Mouse (Mus musculus) urinary bladder, adult 2 months (tissue): ENCODE data around the gene Zfp599. TPM values are rescaled to one million over a fixed set of nuclear protein-coding genes. Genes with fewer than 3 reads are reported as not detected.
"Not testable (repeated sequence)": the region's sequence is repeated elsewhere in the genome, so short reads cannot be mapped to it uniquely, and the experiment has no call there.

Source experiments
- DNase-seq: peaks from one replicate; pipeline ENCODE4 v3.0.0; 2022; ENCODE audit warnings: low spot score
- polyA plus RNA-seq: library from polyadenylated mRNA; depleted of rRNA; stranded (reverse); fragments of >200 nt; gene quantifications from 2 replicates; pipeline ENCODE4 v1.2.3, GENCODE M21; 2012; rRNA removed

Gene Zfp599
- 0.26 and 0.34 TPM in 2 replicates for polyA plus RNA-seq

GRCm38 (mm10) chr9:22259184-22260091 lies at the start of gene Zfp599:
TSS of gene Zfp599 (minus strand) at chr9:22259895.
- peak; percentile 44 for DNase-seq

GRCm38 (mm10) chr9:22307920-22308262 lies 48.2 kb upstream of the Zfp599 start:
- DNase-seq: not testable (repeated sequence)

DNA sequence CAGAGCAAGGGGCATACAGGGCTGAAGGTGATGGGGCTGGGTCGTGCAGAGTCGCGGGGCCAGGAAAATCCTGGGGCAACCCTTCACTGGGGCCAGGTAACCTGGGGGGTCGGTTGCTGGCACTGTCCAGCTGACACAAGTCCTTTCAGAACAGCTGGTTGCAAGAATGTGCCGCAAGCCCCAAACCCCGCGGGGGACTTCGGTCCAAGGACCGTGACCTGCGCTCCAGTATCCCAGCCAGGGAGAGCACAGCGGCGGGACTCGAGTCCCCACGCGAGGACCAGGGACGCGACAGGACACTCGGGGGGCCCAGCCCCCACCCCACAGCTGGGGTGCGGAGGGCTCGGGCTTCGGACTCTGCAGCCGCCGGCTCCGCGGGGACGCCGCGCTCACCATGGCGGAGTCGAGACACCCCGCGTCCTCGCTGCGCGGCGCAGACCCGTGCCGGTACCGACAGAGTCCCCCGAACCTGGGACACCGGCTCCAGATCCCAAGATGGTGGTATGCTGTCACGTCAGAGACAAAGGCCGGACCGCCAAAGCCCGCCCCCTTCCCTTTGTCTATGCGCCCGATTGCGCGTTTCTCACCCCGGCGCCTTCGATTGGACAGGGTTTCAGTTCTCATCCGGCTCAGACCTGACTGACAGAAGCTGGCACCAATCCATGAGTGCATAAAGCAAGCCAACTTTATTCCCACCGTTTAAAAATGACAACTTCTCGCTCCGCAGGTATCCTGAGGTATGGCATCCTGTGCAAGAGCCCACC lies 47.6 kb upstream of the Zfp599 start, which contains the start of gene Zfp810:
TSS of gene Zfp810 (minus strand) at position 493 of the 764 bp plus-strand sequence.
- peak; percentile 70 for DNase-seq

DNA sequence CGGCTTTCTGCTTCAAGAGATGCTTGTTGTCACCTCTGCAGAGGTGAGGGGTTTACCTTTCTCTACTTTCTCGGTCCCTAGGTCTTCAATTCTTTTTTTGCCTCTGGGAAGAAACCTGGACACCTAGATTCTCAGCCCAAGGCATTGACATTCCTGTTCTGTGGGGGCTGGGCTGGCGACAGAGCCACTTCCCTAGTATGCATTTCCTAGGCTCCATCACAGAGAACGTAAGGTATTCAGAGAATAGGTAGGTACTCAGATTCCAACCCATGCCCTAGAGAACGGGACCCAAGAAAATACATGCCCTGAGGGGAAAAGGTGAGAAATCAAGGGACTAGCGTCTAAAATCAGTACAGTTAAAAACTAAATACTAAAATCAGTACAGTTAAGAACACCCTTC lies 47.0 kb upstream of the Zfp599 start:
- DNase-seq: no peak

GRCm38 (mm10) chr9:22302199-22302598 lies 42.5 kb upstream of the Zfp599 start:
- DNase-seq: no peak

DNA sequence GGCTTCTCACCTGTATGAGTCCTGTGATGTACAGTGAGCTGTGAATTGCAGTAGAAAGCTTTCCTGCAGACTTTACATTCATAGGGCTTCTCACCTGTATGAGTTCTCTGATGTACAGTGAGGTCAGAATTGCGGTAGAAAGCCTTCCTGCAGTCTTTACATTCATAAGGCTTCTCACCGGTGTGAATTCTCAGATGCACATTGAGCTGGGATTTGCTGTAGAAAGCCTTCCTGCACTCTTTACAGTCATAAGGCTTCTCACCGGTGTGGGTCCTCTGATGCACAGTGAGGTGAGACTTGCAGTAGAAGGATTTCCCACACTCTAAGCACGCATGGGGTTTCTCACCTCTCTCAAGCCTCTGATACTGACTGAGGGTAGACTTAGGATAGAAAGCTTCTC lies 19.0 kb upstream of the Zfp599 start:
- no peak for DNase-seq

GRCm38 (mm10) chr9:22268886-22269285 lies 9.2 kb upstream of the Zfp599 start:
- no peak for DNase-seq

DNA sequence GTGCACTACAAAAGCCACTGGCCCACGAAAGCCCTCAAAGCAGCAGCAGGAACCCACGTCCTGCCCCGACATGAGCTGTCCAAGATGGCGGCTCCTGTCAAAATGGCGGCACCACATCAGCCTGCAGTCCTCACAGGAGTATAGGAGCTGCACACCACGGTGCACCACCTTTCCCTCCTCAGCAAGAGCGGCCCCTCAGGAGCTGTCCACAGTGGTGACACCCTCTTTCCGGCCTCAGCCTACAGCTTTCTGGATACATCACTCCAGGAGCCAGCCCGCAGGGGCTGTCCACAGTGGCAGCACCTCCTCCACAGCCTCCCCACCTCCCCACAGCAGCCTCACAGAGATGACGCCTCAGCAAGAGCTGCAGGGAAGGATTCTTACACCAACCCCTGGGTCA lies 2.9 kb upstream of the Zfp599 start:
- no peak for DNase-seq

DNA sequence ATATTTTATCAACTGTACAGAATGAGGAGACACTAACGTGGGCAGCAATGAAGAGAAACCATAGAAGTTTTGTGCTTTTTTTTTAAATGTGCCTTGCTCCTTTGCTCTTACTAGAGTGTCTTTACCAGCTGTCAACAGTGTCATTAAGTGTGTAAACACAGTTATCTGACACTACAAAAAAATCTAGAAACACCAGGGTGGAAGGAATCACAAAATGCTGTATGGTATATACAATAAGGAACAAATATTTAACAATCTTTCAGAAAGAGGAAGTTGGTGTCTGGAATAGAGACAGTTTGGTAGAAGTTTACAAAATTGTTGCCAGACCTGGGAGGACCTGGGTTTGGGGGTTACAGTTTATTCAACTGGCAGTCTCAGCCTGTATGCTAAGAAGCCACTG lies 1.9 kb upstream of the Zfp599 start:
- DNase-seq: no peak

DNA sequence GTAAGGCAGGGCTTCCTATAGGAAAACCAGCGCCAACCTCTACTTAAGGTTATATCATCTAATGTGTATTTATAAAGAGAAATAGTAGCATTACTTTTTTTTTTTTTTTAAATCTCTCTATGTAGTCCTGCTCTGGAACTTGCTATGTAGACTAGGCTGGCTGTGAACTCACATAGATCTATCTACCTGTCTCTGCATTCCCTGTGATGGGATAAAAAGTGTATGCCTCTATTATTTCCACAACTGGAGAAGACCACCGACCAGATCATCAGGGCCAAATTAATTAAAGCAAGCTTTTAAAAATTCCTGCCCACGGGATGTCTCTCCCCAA lies 362 bp upstream of the Zfp599 start:
- no peak for DNase-seq

DNA sequence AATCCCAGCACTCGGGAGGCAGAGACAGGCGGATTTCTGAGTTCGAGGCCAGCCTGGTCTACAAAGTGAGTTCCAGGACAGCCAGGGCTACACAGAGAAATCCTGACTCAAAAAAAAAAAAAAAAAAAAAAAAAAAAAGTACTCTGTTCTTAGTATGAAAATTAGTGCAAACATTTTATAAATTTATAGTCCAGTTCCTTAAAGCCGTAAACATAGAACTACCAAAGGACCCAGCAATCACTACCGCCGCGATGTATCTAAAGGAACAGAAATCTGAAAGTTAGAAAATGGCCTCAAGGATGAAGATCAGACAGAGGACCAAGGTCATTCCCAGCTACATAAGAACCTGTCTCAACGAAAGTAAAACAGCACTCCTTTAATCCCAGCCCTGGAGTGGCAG lies 911 bp downstream of the Zfp599 start:
- DNase-seq: no peak

- DNase-seq: no peak
Measured at GRCm38 (mm10) chr9:22256579-22256978, 3.1 kb downstream of the Zfp599 start.

- DNase-seq: no peak
Measured at GRCm38 (mm10) chr9:22244242-22244641, 15.5 kb downstream of the Zfp599 start.

GRCm38 (mm10) chr9:22240001-22240400 lies 19.7 kb downstream of the Zfp599 start:
- no peak for DNase-seq

DNA sequence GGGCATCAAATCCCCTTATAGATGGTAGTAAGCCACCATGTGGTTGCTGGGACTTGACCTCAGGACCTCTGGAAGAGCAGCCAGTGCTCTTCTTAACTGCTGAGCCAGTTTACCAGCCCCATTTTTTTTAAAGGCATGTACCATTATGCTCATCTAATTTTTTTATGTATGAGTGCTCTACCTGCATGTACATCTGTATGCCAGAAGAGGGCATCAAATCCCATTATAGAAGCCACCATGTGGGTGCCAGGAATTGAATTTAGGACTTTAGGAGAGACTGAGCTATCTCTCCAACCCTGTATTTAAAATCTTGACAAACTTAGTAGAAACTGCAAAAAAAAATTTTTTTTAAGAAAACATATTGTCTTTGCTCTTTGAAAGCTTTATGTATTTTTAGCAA lies 29.1 kb downstream of the Zfp599 start:
- no peak for DNase-seq

- DNase-seq: no peak
Measured at GRCm38 (mm10) chr9:22230061-22230460, 29.6 kb downstream of the Zfp599 start.

GRCm38 (mm10) chr9:22229386-22230026 lies 30.2 kb downstream of the Zfp599 start:
- no peak for DNase-seq

GRCm38 (mm10) chr9:22226846-22227245 lies 32.8 kb downstream of the Zfp599 start:
- DNase-seq: peak; percentile 50

- not testable (repeated sequence) for DNase-seq
Measured at GRCm38 (mm10) chr9:22226389-22226673, 33.4 kb downstream of the Zfp599 start.

DNA sequence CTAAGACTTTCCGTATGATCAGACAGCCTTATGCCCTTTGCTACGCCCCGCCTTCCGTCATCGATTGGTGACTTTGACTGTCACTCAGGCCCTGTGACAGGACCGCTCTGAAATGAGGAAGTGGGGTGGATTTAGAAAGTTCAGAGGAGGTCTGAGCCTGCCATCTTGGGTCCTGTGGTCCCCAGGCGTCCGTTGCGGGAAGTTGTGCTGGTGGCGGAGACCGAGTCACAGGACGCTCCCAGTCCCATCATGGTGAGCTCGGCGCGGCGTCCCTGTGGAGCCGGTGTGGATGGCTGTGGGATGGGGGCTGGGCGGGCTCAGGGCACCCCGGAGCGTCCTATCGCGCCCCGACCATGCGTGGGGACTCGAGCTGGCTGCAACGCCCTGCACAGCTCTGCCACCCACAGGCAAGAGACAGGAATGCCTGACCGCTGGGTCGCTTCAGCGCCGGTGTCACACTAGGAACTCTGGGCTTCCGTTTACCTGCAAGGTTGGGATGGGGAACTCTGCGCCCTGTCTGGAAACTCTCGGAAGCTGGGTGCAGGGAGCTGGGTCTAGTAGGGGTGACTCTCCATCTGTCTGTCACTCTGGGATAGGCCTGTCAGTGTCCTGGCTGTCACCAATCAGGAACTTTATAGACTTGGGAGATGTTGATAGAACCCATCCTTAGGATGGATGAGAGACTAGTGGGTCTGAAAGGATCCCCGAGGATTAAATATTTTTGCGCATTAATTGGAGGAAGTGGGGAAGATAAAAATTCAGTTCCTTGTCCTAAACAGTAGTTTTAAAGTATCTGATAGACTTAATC lies 33.9 kb downstream of the Zfp599 start, which contains the start of gene Zfp809:
TSS of gene Zfp809 (plus strand) at position 134 of the 808 bp plus-strand sequence.
- DNase-seq: peak; percentile 98
